Mouse (Mus musculus): ENCODE measurements around the gene Itgb7.
A peak's percentile ranks its signal among the peaks of the same experiment; 100 is the strongest.

Itgb7 gene

DNA sequence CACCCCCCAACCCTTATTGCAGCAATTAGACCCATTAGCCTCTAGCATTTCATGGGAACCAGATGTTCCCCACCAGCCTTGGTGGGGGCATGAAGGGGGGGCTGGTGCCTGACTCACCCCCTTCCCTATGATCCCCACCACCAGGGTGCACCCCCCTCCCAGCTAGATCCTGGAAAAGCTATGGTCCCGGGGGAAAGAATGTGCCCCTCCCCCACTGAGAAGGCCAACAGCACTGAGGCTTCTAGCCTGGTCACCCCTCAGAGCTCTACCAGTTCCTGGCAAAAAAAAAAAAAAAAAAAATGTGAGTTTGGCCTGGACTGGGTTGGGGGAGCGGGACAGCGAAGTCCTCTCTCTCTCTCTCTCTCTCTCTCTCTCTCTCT, 17.1 kb upstream of the Itgb7 start:
- DNase-seq (ENCODE audit: low spot score in 2 of 2), result no peak

DNA sequence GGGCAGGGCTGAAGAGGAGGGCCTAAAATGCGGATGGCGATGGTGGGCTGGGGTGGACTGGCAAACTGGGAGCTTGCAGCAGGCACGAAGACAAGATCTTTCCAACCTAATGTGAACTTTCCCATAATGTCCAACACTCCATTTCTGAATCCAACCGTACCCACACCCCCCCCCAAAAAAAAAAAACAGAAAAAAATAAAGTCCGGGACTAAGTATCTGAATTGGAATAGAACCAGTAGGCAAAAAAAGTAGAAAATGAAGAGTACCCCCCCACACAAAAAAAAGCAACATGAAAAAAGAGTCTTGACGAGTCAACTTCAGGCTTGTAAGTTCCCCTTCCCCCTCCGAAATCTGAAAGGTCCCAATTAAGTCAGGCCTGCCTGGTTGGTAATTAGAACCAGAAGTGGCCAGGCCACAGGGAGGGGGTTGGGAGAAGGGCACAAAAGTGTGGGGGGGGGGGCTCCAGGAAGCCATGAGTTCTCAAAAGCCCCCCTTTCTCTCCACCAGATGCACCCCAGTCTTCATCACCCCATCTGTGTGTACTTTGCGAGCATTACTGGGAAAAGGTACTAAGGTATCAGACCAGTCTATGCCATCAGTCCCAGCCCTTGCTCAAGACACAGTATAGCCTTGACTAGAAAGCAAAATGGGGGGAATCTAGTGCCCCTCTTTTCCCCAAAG, 16.5 kb upstream of the Itgb7 start:
- no peak for DNase-seq (ENCODE audit: low spot score in 2 of 2)

DNA sequence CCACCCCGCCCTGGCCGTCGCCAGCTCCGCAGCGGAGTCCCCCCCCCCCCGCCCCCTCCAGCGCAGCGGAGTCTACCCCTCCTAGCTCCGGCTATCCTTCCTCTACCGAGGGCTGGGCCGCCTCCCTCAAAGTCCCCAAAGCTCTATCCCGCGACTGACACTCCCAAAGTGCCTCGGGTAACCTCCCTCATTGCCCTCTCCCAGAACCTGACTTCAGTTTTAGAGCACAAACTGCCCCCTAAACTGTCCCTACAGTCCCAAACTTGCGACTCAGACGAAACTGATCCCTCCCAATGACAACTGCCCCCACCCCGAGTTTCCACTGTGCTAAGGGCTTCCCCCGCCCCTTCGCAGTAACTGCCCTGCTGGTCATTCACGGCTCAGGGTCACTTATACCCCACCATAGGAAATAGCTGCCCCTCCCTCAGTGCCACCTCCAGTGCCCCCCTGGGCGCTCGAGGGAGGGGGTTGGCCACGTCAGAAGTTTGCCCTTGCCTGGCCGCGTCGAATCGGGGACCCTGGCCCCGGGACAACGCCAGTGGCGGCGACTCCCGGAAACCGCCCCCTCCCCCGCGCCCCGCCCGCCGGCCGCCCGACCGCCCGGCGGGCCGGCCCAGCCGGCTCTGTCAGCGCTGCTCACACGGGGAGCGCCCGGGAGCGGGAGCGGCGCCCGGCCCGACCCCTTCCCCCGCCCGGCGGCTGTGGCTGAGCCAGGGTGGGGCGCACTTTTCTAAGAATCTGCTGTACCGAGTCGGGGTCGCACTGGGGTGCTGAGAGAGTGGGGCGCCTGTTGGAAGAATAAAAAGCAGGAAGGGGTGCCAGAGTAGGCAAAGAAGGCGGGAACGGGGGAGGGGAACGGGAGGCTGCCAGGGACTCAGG, 15.7 kb upstream of the Itgb7 start:
- no peak for DNase-seq (ENCODE audit: low spot score in 2 of 2)

DNA sequence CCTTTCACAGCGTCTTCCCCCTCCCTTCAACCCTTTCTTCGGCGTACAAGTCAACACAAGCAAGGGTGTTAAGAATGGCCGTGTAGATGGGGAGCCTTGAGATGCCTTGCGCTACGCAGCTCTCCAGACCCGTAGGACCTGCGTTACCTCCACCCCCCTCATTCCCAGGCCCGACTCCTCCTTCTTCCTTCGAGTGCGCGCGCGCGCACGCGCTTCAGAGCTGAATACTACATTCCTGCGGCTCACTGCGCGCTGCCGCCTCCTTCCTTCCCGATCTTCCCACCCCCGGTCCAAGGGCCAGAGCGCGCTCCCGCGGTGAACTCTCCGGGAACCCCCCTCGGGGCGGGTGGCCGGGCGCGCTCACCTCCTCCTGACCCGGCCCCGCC, 15.1 kb upstream of the Itgb7 start:
- DNase-seq (ENCODE audit: low spot score in 2 of 2), result no peak

DNA sequence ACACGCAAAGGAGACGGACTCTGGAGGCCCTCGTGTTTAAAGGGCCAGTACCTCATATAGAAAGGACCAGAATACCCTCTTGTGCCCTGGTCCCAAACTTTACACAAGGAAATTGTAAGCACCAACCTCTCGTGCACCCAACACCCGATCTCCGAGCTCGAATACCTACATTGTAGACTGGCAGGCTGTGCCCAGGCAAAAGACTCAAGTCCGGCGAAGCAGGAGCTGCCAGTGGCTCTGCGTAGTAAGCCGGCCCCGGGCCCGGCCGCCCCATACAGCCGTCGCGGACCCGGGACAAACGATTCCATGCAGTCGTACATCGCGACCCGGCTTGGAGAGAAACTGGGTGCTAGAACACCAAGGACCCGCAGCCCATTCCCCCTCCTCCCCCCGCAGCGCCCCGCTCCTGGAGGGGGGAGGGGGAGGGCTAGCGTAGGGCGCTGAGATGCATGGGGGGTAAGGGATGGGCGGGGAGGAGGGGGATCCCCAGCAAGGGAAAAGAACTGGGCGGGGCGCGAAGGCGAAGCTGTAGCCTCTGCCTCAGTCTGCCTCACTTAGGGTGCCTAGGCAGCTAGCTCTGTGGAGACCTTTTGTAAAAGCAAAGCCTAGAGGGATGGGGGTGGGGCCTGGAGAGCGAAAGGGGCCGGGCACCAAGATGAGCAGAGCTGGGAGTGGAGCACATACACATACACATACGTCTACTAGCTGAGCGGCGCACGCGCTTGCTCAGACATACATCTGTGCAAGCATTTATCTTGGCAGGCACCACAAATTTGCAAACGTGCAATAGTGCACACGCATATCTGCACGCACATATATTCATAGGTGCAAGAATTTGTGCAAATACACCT, 14.4 kb upstream of the Itgb7 start:
- DNase-seq (ENCODE audit: low spot score in 2 of 2), result peak in 1 of 2 experiments; percentile 46

- DNase-seq (ENCODE audit: low spot score in 2 of 2), result no peak
Measured at GRCm38 (mm10) chr15:102245461-102245881, 13.7 kb upstream of the Itgb7 start.

GRCm38 (mm10) chr15:102244306-102245191, 12.8 kb upstream of the Itgb7 start:
- no peak for DNase-seq (ENCODE audit: low spot score in 2 of 2)

- DNase-seq (ENCODE audit: low spot score in 2 of 2), result no peak
Measured at GRCm38 (mm10) chr15:102243229-102244190, 11.8 kb upstream of the Itgb7 start.

DNA sequence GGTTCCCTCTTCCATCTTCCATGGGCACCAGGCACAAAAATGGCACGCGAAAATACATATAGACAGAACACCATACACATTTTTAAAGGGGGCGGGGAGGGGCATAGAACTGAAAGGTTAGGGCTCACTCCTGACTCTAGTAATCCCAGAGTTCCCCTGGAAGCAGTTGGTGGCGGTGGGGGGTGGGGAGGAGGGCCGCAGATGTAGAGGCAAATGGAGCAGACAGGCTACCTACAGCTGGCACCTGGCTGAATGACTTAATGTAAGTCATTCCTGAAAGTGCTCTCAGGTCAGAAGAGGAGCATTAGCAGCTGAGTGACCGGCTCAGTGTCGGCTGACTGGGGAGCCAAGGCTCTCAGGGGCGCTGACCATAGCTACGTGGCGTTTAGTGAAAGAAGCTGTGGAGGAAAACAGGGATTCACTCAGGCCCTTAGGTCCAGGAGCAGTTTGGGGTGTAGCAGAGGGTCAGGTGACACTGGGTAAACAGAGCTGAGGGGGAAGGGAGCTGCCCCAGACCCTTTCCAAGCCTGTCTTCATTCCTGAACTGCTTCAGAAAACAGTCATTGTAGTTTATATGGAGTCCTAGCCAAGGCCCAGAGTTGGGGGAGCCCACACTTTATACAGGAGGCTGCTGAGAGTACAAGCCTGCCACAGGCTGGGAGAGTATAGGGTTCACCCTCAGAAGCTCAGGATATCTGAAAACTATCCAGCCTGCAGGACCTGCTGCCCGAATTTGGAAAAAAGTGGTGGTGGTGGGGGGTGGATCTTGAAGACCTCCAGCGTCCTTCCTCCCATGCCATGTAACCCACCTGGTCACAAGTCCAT, 10.9 kb upstream of the Itgb7 start:
- DNase-seq (ENCODE audit: low spot score in 2 of 2), result no peak

- DNase-seq (ENCODE audit: low spot score in 2 of 2), result no peak
Measured at GRCm38 (mm10) chr15:102240607-102241006, 8.9 kb upstream of the Itgb7 start.

DNA sequence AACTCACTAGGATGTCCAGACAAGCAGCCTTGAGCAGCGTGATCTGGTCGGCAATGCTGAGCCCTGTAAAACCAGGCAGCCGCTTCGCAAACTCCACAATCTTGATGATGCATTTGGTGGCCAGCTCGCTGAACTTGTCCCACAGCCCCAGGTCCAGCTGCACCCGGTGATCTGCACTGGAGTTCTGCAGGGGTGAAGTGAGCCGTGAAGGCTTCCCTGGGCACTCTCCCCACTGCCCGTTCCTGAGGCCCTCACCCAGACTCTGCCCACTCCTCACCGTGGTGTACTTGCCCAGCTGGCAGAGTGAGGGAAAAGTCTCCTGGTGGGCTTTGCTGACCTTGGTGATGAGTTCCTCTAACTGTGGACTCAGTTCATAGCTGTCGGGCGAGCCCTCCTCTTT, 8.1 kb upstream of the Itgb7 start:
- DNase-seq (ENCODE audit: low spot score in 2 of 2), result no peak

GRCm38 (mm10) chr15:102239260-102239590, 7.5 kb upstream of the Itgb7 start:
- DNase-seq (ENCODE audit: low spot score in 2 of 2), result peak; percentile 55 to 85

DNA sequence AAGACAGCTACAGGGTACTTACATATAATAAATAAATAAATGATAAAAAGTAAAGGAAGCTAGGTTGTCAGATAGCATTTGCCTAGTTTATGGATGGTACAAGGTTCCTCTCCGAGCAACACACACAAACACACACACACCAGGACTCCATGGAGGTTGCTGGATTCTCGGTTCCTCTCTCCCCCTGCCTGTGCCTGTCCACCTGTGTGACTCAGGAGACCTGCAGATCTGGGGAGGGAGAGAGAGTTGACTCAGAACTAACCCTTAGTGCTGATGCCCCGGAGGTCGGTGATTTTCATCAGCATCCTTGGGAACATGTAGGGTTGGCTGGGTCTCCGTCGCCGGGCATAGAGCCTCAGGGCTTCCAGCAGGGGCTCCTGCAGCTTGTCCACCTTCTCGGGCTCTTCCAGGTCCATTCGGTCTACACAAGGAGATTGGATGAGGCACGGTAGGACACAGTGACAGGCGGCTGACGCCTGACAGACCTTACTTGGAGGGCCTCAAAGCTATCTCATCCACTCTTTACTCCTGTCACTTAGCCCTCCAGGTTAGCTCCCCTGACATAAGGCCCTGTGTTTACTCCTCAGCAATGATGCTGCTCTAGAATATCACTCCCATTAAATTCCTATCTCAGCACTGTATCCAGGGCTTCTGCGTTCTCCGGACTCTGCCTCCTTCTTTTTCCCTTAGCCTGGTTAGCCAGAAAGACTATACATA, 7.0 kb upstream of the Itgb7 start:
- DNase-seq (ENCODE audit: low spot score in 2 of 2), result no peak

DNA sequence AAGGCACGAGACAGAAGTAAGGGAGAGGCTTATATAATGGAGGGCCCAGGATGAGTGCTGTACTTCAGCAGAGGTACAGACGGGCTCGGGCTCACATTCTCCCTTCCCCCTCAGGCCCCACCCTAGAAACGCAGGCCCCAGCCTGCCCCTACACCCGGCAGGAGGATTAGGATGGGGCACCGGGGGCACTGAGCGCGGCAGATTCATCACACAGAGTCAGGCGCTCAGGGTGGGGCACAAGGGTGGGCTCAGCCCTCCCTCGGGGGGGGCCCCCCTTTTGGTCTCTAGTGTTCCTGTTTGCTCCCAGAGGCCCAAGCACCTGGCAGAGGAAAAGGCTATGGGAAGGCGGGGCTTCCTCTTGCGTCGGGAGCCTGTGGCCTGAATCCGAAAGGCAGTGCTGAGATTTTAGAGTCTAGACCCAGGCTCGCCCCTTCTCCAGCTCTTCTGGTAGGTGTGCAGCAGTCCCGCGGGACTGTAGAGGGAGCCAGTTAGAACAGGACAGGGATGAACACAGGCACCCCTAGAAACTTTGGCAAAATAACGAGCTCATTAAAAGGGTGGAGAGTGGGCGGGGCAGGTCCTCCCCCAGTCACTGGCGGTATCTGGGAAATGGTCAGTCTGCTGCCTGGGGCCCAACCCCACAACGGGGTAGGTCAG, 3.8 kb upstream of the Itgb7 start:
- DNase-seq (ENCODE audit: low spot score in 2 of 2), result no peak

DNA sequence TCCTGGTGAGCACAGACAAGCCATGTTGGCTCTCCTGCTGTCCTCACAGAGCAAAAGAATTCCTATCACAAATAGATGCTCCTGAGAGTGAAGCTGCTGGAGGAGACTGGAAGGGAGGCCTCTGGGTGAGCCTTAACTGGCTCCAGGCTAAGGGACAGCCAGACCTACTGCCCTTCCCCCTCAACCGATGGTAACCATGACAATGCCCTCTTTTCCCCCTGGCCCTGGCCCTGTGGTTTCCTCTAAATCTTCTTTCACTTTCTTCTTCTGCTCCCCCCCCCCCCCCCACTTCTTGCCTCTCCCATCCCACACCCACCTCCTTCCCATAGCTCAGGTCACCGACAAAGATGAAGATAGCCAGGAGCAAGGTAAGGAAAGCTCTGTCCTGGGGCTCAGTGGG, 2.2 kb upstream of the Itgb7 start:
- no peak for DNase-seq (ENCODE audit: low spot score in 2 of 2)

DNA sequence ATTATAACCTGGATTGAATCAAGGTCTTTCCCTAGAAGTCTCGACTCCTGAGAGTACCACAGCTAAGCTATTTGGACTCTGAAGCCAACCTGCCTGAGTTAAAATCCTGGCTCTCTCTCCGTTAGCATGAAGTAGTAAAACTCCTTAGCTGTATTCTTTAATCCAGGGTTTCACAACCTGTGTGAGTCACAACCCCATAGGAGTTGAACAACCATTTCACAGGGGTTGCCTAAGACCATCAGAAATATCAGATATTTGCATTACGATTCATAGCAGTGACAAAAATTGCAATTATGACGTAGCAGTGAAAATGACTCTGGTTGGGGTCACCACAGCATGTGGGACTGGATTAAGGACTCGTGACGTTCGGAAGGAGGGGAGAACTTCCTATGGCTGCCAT, 1.0 kb upstream of the Itgb7 start:
- no peak for DNase-seq (ENCODE audit: low spot score in 2 of 2)

GRCm38 (mm10) chr15:102230408-102231321, 1.1 kb downstream of the Itgb7 start:
- DNase-seq (ENCODE audit: low spot score in 2 of 2), result no peak

All from thymus, postnatal 10 days (tissue).